Mouse (Mus musculus) lung, postnatal 10 days (tissue): Measurements from ENCODE around the gene Mymk.

Experiments used
- DNase-seq: peaks from one replicate; pipeline ENCODE4 v3.0.0; 2021

The Mymk gene

GRCm38 (mm10) chr2:27078312-27078711, 6.3 kb upstream of the Mymk start:
- no peak for DNase-seq

- DNase-seq: peak; percentile 69
Measured at GRCm38 (mm10) chr2:27077655-27078244, 5.8 kb upstream of the Mymk start.

- peak; percentile 77 for DNase-seq
Measured at GRCm38 (mm10) chr2:27075485-27075884, 3.5 kb upstream of the Mymk start.

- peak; percentile 79 for DNase-seq
Measured at GRCm38 (mm10) chr2:27074804-27075203, 2.8 kb upstream of the Mymk start.

- DNase-seq: no peak
Measured at GRCm38 (mm10) chr2:27073407-27073806, 1.4 kb upstream of the Mymk start.

- peak; percentile 91 for DNase-seq
Measured at GRCm38 (mm10) chr2:27071137-27071536, 842 bp downstream of the Mymk start.

- no peak for DNase-seq
Measured at GRCm38 (mm10) chr2:27070247-27070813, 1.6 kb downstream of the Mymk start.

- no peak for DNase-seq
Measured at GRCm38 (mm10) chr2:27069646-27070045, 2.3 kb downstream of the Mymk start.

- no peak for DNase-seq
Measured at GRCm38 (mm10) chr2:27067996-27068395, 4.0 kb downstream of the Mymk start.

GRCm38 (mm10) chr2:27067124-27067523, 4.9 kb downstream of the Mymk start:
- DNase-seq: no peak

GRCm38 (mm10) chr2:27059187-27059586, 12.8 kb downstream of the Mymk start:
- no peak for DNase-seq

GRCm38 (mm10) chr2:27058751-27059150, 13.2 kb downstream of the Mymk start:
- no peak for DNase-seq

- no peak for DNase-seq
Measured at GRCm38 (mm10) chr2:27058251-27058650, 13.7 kb downstream of the Mymk start.

- no peak for DNase-seq
Measured at GRCm38 (mm10) chr2:27049408-27049807, 22.6 kb downstream of the Mymk start.

- DNase-seq: peak; percentile 93
Measured at GRCm38 (mm10) chr2:27045979-27046770, 25.8 kb downstream of the Mymk start.

GRCm38 (mm10) chr2:27044641-27045040, 27.3 kb downstream of the Mymk start:
- no peak for DNase-seq

- DNase-seq: peak; percentile 32
Measured at GRCm38 (mm10) chr2:27044166-27044565, 27.8 kb downstream of the Mymk start.

GRCm38 (mm10) chr2:27043461-27043860, 28.5 kb downstream of the Mymk start:
- DNase-seq: peak; percentile 91

GRCm38 (mm10) chr2:27042131-27042844, 29.7 kb downstream of the Mymk start:
- no peak for DNase-seq

- DNase-seq: peak; percentile 44
Measured at GRCm38 (mm10) chr2:27039286-27039685, 32.7 kb downstream of the Mymk start.

GRCm38 (mm10) chr2:27038596-27038995, 33.4 kb downstream of the Mymk start:
- peak; percentile 91 for DNase-seq

- DNase-seq: no peak
Measured at GRCm38 (mm10) chr2:27037008-27037407, 35.0 kb downstream of the Mymk start.

GRCm38 (mm10) chr2:27036003-27036402, 36.0 kb downstream of the Mymk start:
- no peak for DNase-seq

GRCm38 (mm10) chr2:27032361-27032760, 39.6 kb downstream of the Mymk start:
- no peak for DNase-seq
